In genomic region chr17:27557181-27557926, GRCm38 (mm10) we compare ENCODE assay signal across 8 mouse cellular contexts. TPM values are rescaled to one million over a fixed set of nuclear protein-coding genes. Genes with fewer than 3 reads are reported as not detected.
DNase-seq lines count a peak whose midpoint lies in the region; ATAC-seq and TF ChIP-seq lines count a peak whose summit lies in the region.

No protein-coding gene starts in this region.

- TF ChIP-seq POLR2A in olfactory bulb, adult 2 months (IDR thresholded peaks at IDR 0.05; ENCODE audit: insufficient read depth, low read depth, low read length), result no peak

- H3K4me3 ChIP-seq in gastrocnemius, adult 2 months, result peak overlapping the region; percentile 82
- peak overlapping the region; percentile 97 for H3K4me3 ChIP-seq in embryonic facial prominence, embryonic 10.5 days
- peak overlapping the region; percentile 89 for H3K4me3 ChIP-seq in hindbrain, postnatal 0 days (ENCODE audit: low read length)
- H3K4me3 ChIP-seq in lung, embryonic 15.5 days, result peak overlapping the region; percentile 90
- H3K4me3 ChIP-seq in olfactory bulb, adult 2 months (ENCODE audit: insufficient read depth, low read depth, low read length), result peak overlapping the region; percentile 97

- peak overlapping the region; percentile 95 for H3K9ac ChIP-seq in hindbrain, postnatal 0 days (replicated peaks; ENCODE audit: low read length)
- H3K9ac ChIP-seq in lung, embryonic 15.5 days, result peak overlapping the region; percentile 78

- intact Hi-C loops in gastrocnemius, adult 2 months (cut with DNase I), result no loop called here

- TF ChIP-seq CTCF in gastrocnemius, adult 2 months (IDR thresholded peaks at IDR 0.05), result peak; percentile 29; the same call in 1 of the 2 replicates
- peak; percentile 27; the same call in 1 of the 2 replicates for TF ChIP-seq CTCF in hindbrain, postnatal 0 days (IDR thresholded peaks at IDR 0.05; ENCODE audit: low read depth)
- TF ChIP-seq CTCF in olfactory bulb, adult 2 months (IDR thresholded peaks at IDR 0.05; ENCODE audit: insufficient read depth, low read depth, low read length), result no peak

- no peaks in the 10 kb centered on the region for H3K9me3 ChIP-seq in embryonic facial prominence, embryonic 10.5 days
- H3K9me3 ChIP-seq in hindbrain, postnatal 0 days (ENCODE audit: low read length), result no peaks in the 10 kb centered on the region
- no peaks in the 10 kb centered on the region for H3K9me3 ChIP-seq in lung, embryonic 15.5 days

- peaks cover 31% of the 10 kb centered on the region for H3K36me3 ChIP-seq in embryonic facial prominence, embryonic 10.5 days (replicated peaks)
- H3K36me3 ChIP-seq in hindbrain, postnatal 0 days (ENCODE audit: insufficient read depth, low read length), result no peaks in the 10 kb centered on the region
- H3K36me3 ChIP-seq in lung, embryonic 15.5 days, result peaks cover 9% of the 10 kb centered on the region; the same call in 1 of the 2 replicates

- ATAC-seq in hindbrain, postnatal 0 days, result peak; percentile 30
- no peak; the same call in 1 of the 2 replicates for ATAC-seq in lung, embryonic 15.5 days (ENCODE audit: borderline replicate concordance, extremely low read depth, low FRiP score, low TSS enrichment)

- under 1% methylated on average over 75 of the region's 75 CpGs for WGBS in embryonic facial prominence, embryonic 10.5 days
- WGBS in hindbrain, postnatal 0 days, result under 1% methylated on average over 37 of the region's 75 CpGs
- 1% methylated on average over 61 of the region's 75 CpGs for WGBS in lung, embryonic 15.5 days
- WGBS in olfactory bulb, adult 2 months, result 1% methylated on average over 66 of the region's 75 CpGs

- peak overlapping the region; percentile 88 for H3K4me2 ChIP-seq in hindbrain, postnatal 0 days (ENCODE audit: low read depth, low read length)
- peak overlapping the region; percentile 91 for H3K4me2 ChIP-seq in lung, embryonic 15.5 days

- peaks cover 84% of the 10 kb centered on the region for H3K4me1 ChIP-seq in embryonic facial prominence, embryonic 10.5 days
- H3K4me1 ChIP-seq in hindbrain, postnatal 0 days (ENCODE audit: insufficient read depth, low read length), result peaks cover 15% of the 10 kb centered on the region
- H3K4me1 ChIP-seq in lung, embryonic 15.5 days, result peaks cover 51% of the 10 kb centered on the region
- H3K4me1 ChIP-seq in olfactory bulb, adult 2 months (ENCODE audit: control insufficient read depth, insufficient read depth, low read length), result peaks cover 46% of the 10 kb centered on the region

- H3K27ac ChIP-seq in gastrocnemius, adult 2 months, result peak overlapping the region; percentile 85
- peak overlapping the region; percentile 99 for H3K27ac ChIP-seq in embryonic facial prominence, embryonic 10.5 days (replicated peaks)
- peak overlapping the region; percentile 92 for H3K27ac ChIP-seq in hindbrain, postnatal 0 days
- H3K27ac ChIP-seq in lung, embryonic 15.5 days, result peak overlapping the region; percentile 98
- H3K27ac ChIP-seq in olfactory bulb, adult 2 months (ENCODE audit: insufficient read depth, low read depth, low read length), result peak overlapping the region; percentile 74

- H3K27me3 ChIP-seq in embryonic facial prominence, embryonic 10.5 days (replicated peaks; ENCODE audit: low read depth, poor library complexity, severe bottlenecking), result no peaks in the 10 kb centered on the region
- no peaks in the 10 kb centered on the region for H3K27me3 ChIP-seq in hindbrain, postnatal 0 days (ENCODE audit: insufficient read depth, low read length)
- no peaks in the 10 kb centered on the region for H3K27me3 ChIP-seq in lung, embryonic 15.5 days

- DNase-seq in gastrocnemius, adult 2 months, result peak; percentile 56
- DNase-seq in gastrocnemius, adult 8-10 months (ENCODE audit: low spot score in 2 of 2), result no peak
- DNase-seq in CD8-positive naive resting alpha-beta T cell, adult 2 months (ENCODE audit: low read depth in 2 of 2, low spot score in 2 of 2), result peak; percentile 66 to 71
- DNase-seq in embryonic facial prominence, embryonic 10.5 days (ENCODE audit: low spot score), result peak; percentile 88
- DNase-seq in hindbrain, postnatal 0 days (ENCODE audit: low spot score), result peak; percentile 76
- DNase-seq in frontal cortex, postnatal 10 days (ENCODE audit: low spot score in 2 of 2), result no peak

RNA-seq across cellular contexts. Expression of gene Hmga1, which starts 1.1 kb away (rescaled TPM):
- 10 to 100 TPM; 29.6 to 34.1 TPM for total RNA-seq in gastrocnemius, adult 2 months (2021)
- total RNA-seq in gastrocnemius, adult 8-10 months (2022), result 10 to 100 TPM; 27.6 to 34.9 (median 31.9) TPM
- polyA plus RNA-seq in embryonic facial prominence, embryonic 10.5 days (2016; fragmentation: Nextera tagmentation; extraction: Ambion mirVana), result 819 and 896 TPM in 2 replicates
- total RNA-seq in hindbrain, postnatal 0 days (2014; rRNA removed), result 142 and 170 TPM in 2 replicates
- polyA plus RNA-seq in hindbrain, postnatal 0 days (2015; fragmentation: Nextera tagmentation; extraction: Ambion mirVana), result 130 and 145 TPM in 2 replicates
- 238 and 240 TPM in 2 replicates for polyA plus RNA-seq in lung, embryonic 15.5 days (2015; fragmentation: Nextera tagmentation; extraction: Ambion mirVana)
- polyA plus RNA-seq in olfactory bulb, adult 2 months (2012; ENCODE audit: insufficient read depth, insufficient read length, low replicate concordance, missing spikeins), result not detected in 2 replicates

RNA-seq across cellular contexts. Expression of gene AI413582, which starts 8.2 kb away (rescaled TPM):
- 1 to 10 TPM; 3.0 to 3.3 TPM for total RNA-seq in gastrocnemius, adult 2 months (2021)
- 1 to 10 TPM; 1.7 to 3.9 (median 2.8) TPM for total RNA-seq in gastrocnemius, adult 8-10 months (2022)
- polyA plus RNA-seq in embryonic facial prominence, embryonic 10.5 days (2016; fragmentation: Nextera tagmentation; extraction: Ambion mirVana), result 12.1 and 15.9 TPM in 2 replicates
- total RNA-seq in hindbrain, postnatal 0 days (2014; rRNA removed), result 50.2 and 59.6 TPM in 2 replicates
- polyA plus RNA-seq in hindbrain, postnatal 0 days (2015; fragmentation: Nextera tagmentation; extraction: Ambion mirVana), result 92.7 and 95.3 TPM in 2 replicates
- polyA plus RNA-seq in lung, embryonic 15.5 days (2015; fragmentation: Nextera tagmentation; extraction: Ambion mirVana), result 20.1 and 21.4 TPM in 2 replicates
- not detected in 2 replicates for polyA plus RNA-seq in olfactory bulb, adult 2 months (2012; ENCODE audit: insufficient read depth, insufficient read length, low replicate concordance, missing spikeins)

RNA-seq across cellular contexts. Expression of gene Grm4, which starts 36.2 kb away (rescaled TPM):
- not detected for total RNA-seq in gastrocnemius, adult 2 months (2021)
- total RNA-seq in gastrocnemius, adult 8-10 months (2022), result under 1 TPM in 1 of 4 experiments, not detected in 3; 0.11 TPM
- polyA plus RNA-seq in embryonic facial prominence, embryonic 10.5 days (2016; fragmentation: Nextera tagmentation; extraction: Ambion mirVana), result 0.96 and 1.3 TPM in 2 replicates
- 34.3 and 38.8 TPM in 2 replicates for total RNA-seq in hindbrain, postnatal 0 days (2014; rRNA removed)
- polyA plus RNA-seq in hindbrain, postnatal 0 days (2015; fragmentation: Nextera tagmentation; extraction: Ambion mirVana), result 8.7 and 10.1 TPM in 2 replicates
- polyA plus RNA-seq in lung, embryonic 15.5 days (2015; fragmentation: Nextera tagmentation; extraction: Ambion mirVana), result 0.06 and 0.07 TPM in 2 replicates
- polyA plus RNA-seq in olfactory bulb, adult 2 months (2012; ENCODE audit: insufficient read depth, insufficient read length, low replicate concordance, missing spikeins), result not detected in 2 replicates

Comparison
In these comparisons a context has a peak if more than half of its experiments do, and no peak if none do; other contexts are left out.
1. DNase-seq: peak in gastrocnemius, adult 2 months (single experiment), CD8-positive naive resting alpha-beta T cell, adult 2 months (2 of 2), embryonic facial prominence, embryonic 10.5 days (single experiment) and hindbrain, postnatal 0 days (single experiment); none in gastrocnemius, adult 8-10 months (0 of 2) and frontal cortex, postnatal 10 days (0 of 2).
2. RNA of gene AI413582, which starts 8.2 kb away (polyA plus RNA-seq): 92.7 to 95.3 TPM in hindbrain, postnatal 0 days, 20.1 to 21.4 TPM in lung, embryonic 15.5 days and 12.1 to 15.9 TPM in embryonic facial prominence, embryonic 10.5 days; not detected in olfactory bulb, adult 2 months; every median in the first group is over 10 times any median in the second.
3. Peak in every context shown above with its lines, with median percentiles within 50 percentile points of each other: H3K27ac ChIP-seq and H3K4me3 ChIP-seq.